In the genomic region with DNA sequence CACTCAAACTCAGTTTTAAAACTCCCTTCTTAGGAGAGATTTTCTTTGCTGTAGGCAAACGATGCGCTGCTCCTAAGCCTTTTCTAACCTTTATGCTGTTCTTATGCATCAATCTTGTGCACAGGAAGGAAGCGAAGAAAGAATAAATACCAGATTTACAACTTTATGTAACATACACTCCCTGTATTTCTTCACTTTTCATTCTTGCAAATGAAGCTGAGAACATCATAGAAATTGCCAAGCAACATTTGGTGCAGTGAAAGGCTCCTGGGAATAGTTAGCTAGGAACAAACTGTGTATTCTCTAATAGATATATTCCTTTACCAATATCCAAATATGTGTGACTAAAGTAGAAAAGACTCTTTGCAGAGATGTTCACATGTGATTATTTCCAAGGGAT, we compare ENCODE assay signal across 34 mouse cellular contexts.
"Had no signal": no experiment of that assay in that cellular context is flagged by ENCODE, and none has a peak within 500 bp of the region (broad histone marks: within the 10 kb centered on the region; RNA-seq: fewer than 3 reads in every experiment).

No protein-coding gene starts in this region.

- H3K4me1 ChIP-seq: heart, embryonic 10.5 days; heart, embryonic 12.5 days; heart, embryonic 13.5 days; heart, embryonic 15.5 days; hindbrain, embryonic 10.5 days; hindbrain, embryonic 12.5 days; hindbrain, embryonic 13.5 days; hindbrain, embryonic 15.5 days; kidney, embryonic 15.5 days had no signal

- H3K9me3 ChIP-seq: heart, embryonic 10.5 days; heart, embryonic 12.5 days; heart, embryonic 13.5 days; heart, embryonic 15.5 days; hindbrain, embryonic 10.5 days; hindbrain, embryonic 12.5 days; hindbrain, embryonic 13.5 days; hindbrain, embryonic 15.5 days; kidney, embryonic 15.5 days had no signal

- H3K9ac ChIP-seq: heart, embryonic 12.5 days; heart, embryonic 13.5 days; heart, embryonic 15.5 days; hindbrain, embryonic 12.5 days; hindbrain, embryonic 13.5 days; hindbrain, embryonic 14.5 days; hindbrain, embryonic 15.5 days; kidney, embryonic 15.5 days had no signal

- H3K27ac ChIP-seq: heart, embryonic 10.5 days; heart, embryonic 13.5 days; heart, embryonic 15.5 days; hindbrain, embryonic 10.5 days; hindbrain, embryonic 12.5 days; hindbrain, embryonic 13.5 days; hindbrain, embryonic 14.5 days; hindbrain, embryonic 15.5 days; hindbrain, postnatal 0 days; kidney, embryonic 15.5 days; kidney, postnatal 0 days; left cerebral cortex, adult 2 months had no signal

- H3K4me2 ChIP-seq: heart, embryonic 11.5 days; heart, embryonic 12.5 days; heart, embryonic 13.5 days; heart, embryonic 15.5 days; hindbrain, embryonic 12.5 days; hindbrain, embryonic 13.5 days; hindbrain, embryonic 14.5 days; hindbrain, embryonic 15.5 days; kidney, embryonic 15.5 days had no signal

- DNase-seq: heart, postnatal 10 days; heart, postnatal 14 days; heart, postnatal 36 days; heart, postnatal 4 days; kidney, adult 11 months; kidney, adult 18-20 months; kidney, adult 2 months; kidney, adult 8-10 months; kidney, adult 9 months; kidney, postnatal 10 days; kidney, postnatal 14 days; kidney, postnatal 25 days; kidney, postnatal 36 days; kidney, postnatal 4 days; layer of hippocampus, adult 9-11 months; layer of hippocampus, postnatal 36 days had no signal

- ATAC-seq: hindbrain, embryonic 16.5 days; hindbrain, postnatal 0 days; inflammation-experienced regulatory T-cells, adult 6 months; intestine, embryonic 16.5 days; intestine, postnatal 0 days had no signal

- H3K4me3 ChIP-seq: heart, embryonic 10.5 days; heart, embryonic 12.5 days; heart, embryonic 13.5 days; heart, embryonic 15.5 days; hindbrain, embryonic 10.5 days; hindbrain, embryonic 12.5 days; hindbrain, embryonic 13.5 days; hindbrain, embryonic 15.5 days; kidney, embryonic 15.5 days; left cerebral cortex, adult 2 months had no signal

- H3K27me3 ChIP-seq: heart, embryonic 12.5 days; heart, embryonic 13.5 days; heart, embryonic 15.5 days; hindbrain, embryonic 12.5 days; hindbrain, embryonic 13.5 days; hindbrain, embryonic 15.5 days; kidney, embryonic 15.5 days had no signal

- H3K36me3 ChIP-seq: heart, embryonic 10.5 days; heart, embryonic 12.5 days; heart, embryonic 13.5 days; heart, embryonic 15.5 days; hindbrain, embryonic 10.5 days; hindbrain, embryonic 12.5 days; hindbrain, embryonic 13.5 days; hindbrain, embryonic 15.5 days; kidney, embryonic 15.5 days had no signal
